Mouse (Mus musculus) brain, adult 2 months (tissue): Measurements from ENCODE around the gene Cpt1c.

Experiments
- DNase-seq: peaks from one replicate; pipeline ENCODE4 v3.0.0; 2011; ENCODE audit warnings: low read depth, low spot score

Gene Cpt1c

DNA sequence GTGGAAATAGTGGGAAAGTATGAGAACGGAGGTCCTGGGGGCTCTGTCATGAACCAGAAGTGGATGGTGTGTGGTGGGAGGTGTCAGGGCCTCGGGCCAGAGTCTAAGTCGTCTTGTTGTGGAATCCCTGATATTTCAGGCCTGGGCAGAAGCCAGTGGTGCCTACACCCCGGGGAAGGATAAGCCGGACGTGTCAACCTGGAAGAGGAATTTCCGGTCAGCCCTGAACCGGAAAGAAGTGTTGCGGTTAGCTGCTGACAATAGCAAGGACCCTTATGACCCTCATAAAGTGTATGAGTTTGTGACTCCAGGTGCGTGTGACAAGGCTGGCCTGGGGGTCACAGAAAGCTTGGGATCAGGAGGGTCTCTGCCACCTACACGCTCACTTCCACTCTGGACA, 25.1 kb upstream of the Cpt1c start:
- no peak for DNase-seq

DNA sequence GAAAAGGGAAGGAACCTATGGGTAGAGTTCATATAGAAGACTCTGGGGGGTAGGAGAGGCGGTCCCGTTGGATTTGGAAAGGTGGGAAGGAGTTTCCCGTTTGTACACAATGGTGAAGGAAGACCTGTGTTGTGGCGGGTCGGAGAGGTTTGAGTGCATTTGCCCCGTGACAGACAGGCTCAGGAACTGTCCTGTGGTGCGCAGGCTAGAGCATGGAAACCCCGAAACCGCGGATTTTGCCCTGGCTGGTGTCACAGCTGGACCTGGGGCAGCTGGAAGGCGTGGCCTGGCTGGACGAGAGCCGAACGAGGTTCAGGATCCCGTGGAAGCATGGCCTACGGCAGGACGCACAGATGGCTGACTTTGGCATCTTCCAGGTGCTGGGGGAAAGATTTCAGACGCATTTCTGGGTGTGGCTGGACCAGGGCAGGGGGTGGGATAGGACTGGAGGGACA, 23.9 kb upstream of the Cpt1c start, which contains the start of gene Bcl2l12:
Gene Bcl2l12 (minus strand): TSS at position 212 of the 455 bp plus-strand sequence.
- peak; percentile 48 for DNase-seq

DNA sequence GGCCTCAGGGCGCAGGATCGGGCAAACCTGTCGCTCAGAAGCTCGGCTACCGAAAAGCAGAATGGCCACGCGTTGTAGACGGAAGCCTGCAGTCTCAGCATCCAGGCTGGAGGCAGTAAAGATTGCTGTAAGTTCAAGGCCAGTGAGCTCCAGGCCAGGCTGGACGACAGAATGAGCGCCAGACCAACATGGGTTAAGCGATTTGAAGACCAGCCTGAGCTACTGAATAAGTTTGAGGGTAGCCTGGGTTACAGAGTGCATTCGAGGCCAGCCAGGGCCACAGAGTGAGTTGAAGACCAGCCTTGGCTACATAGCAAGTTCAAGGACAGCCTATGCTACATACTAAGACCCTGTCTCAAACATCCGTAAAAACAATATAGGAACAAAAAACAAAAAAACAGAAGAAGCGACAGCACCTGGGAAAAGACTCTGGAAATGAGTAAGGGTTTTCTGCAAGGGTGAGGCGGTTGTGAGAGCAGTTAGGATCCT, 23.3 kb upstream of the Cpt1c start:
- DNase-seq, result no peak

DNA sequence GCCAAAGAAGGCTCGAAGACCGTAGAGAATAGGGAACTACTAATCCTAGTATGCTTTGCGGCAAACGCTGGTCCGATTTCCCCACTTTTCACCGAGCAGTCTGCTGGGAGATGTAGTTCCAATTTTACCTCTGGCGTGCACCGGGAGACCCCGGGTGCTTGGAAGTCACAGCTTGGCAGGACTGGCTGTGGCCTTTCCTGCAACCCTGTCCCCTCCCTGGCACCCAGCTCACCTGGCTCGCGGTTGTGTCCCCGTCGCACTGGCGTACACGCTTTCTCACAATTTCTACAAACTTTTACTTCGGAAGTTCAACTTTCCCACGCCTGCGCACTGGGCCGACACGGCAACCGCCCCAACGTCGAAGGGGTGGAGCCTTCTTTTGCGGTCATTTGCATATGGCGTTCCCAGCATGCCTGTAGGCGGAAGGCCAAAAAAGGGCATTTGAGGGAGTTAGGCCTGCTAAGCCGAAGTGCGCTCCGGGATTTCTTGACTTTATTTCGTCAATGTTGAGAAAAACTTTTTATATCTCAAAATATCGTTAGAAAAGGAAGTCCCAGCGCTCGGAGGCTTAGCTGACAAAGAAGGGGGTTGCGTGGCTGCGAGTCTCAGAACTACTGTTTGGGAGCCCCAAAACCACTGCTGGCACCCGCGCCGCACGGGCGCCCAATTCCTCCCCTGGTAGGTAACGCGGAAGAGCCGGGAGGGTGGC, 22.7 kb upstream of the Cpt1c start, which contains the start of gene Irf3:
Gene Irf3 (plus strand): TSS at position 418 of the 709 bp plus-strand sequence.
- DNase-seq, result peak; percentile 99

DNA sequence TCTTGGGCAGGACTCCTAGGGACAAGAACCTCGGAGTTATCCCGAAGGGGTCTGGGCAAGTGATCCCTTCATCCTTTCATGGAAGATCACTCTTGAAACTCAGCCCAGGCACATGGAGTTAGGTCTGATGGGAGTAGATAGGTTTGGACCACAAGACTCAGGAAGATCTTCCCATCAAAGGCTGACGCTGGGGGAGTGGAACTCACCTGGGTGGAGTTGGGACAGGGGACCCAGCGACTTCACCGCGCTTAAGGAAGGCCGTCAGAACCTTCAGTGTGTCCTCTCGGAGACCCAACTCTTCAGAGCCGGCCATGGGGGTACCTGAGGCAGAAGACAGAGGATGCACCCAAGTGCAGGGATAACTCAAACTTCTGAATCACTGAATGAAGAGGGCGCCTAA, 22.0 kb upstream of the Cpt1c start:
- no peak for DNase-seq

DNA sequence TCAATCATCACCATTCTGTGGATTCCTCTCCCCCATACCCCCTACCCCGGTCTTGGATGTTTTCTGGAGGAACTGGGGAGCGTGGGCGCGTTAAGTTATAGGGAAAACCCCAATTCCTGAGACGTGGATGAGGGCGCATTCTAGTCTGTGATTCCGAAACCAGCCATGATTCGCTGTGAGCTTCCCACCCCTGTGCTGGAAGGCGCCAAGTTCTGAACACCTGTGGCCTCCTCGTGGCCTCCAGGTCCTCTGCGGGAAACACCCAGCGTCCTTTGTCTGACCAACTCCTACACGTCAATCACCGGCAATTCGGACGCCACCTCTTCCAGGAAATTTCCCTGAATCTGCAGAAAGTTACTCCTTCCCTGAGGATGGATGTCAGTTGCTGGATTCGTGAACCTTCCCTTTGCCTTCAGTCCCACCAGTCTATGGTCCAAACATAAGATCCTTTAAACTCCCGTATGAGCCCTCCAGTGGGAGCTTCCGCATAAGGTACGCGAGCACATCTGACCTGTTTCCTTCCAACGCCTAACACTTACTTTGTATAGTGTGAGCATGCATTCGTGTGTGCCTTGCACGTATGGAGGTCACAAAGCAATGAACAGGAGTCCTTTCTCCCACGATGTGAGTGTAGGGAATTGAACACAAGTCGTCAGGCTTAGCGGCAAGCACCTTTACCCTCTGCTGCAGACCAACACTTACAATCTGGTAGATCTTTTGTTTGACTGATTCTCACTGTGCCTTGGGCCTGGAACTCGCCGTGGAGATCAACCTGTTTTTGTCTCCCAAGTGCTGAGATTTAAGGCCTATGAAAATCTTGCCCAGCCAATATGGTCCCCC, 12.4 kb upstream of the Cpt1c start:
- DNase-seq, result no peak

DNA sequence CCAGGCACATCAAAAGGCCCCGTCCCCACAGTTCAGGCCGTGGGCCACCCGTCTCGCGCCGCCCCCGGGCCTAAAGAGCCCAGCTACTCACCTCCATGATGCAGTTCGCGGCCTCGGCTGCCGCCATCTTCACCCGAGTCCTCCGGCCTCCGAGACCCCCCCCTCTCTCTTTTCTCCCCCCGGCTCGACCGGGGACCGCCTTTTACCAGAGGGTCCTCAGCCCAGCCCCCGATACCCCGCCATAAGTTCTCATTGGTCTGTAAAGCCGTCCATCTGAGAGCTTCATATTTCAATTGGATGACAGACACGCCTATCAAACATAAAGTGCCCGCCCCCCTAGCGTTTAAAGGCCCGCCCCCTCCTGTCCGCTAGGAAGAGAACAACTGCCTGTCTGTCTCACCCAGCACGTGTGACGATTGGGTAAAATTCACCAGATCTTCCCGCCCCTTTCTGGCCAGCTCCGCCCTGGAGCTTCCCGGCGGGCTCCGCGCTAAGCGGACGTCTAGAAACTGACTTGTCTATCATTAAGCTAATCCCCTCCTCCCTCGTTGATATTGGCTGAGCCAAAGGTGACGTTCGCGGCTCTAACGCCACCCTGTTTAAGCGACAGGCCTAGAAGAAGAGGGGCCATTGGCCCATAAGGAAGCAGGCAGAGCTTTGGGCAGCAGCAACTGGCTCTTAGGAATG, 11.7 kb upstream of the Cpt1c start, which contains the start of gene Prmt1:
Gene Prmt1 (minus strand): TSS at position 377 of the 687 bp plus-strand sequence.
- peak; percentile 100 for DNase-seq

DNA sequence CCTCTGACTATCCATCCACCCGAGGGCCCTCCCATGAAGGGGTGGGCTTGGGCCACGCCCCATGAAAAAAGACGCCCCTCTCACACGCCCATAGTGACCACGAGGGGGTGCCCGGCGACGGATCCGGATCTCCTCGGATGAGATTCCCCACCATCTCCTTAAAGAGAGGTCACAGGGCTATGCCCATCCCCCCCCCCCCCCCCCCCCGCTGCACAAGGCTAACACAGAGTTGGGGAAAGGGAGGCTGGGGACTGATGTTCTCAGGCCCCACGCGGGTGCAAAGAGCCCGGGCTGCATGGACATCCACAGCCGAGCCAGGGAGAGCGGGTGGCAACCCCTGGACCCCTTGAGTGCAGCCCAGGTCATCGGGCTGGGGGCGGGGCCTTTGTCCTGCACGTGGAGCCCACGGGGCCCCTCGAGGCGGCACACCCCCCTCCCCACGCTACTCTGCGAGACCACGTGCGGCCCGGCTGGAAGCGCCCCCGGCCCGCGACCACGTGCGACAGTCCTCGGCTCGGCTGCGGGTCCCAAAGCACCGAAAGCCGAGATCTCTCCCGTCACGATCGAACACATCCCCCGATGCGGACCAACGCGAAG, 11.0 kb upstream of the Cpt1c start:
- DNase-seq, result peak; percentile 64

DNA sequence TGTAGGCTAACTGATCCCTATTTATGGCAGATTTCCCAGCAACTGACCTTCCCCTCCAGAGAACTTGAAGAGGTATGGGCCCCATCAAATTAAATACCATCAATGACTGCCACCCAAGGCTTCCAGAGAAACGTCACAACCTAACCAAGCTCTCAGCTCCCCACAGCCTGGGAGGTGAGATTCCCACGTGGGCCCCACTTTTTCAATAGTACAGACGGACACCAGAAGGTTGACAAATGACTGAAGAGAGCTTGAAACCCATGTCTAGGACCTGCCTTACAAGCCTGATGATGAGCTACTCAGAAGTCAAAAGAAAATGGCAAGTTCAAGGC, 10.1 kb upstream of the Cpt1c start:
- DNase-seq, result no peak

DNA sequence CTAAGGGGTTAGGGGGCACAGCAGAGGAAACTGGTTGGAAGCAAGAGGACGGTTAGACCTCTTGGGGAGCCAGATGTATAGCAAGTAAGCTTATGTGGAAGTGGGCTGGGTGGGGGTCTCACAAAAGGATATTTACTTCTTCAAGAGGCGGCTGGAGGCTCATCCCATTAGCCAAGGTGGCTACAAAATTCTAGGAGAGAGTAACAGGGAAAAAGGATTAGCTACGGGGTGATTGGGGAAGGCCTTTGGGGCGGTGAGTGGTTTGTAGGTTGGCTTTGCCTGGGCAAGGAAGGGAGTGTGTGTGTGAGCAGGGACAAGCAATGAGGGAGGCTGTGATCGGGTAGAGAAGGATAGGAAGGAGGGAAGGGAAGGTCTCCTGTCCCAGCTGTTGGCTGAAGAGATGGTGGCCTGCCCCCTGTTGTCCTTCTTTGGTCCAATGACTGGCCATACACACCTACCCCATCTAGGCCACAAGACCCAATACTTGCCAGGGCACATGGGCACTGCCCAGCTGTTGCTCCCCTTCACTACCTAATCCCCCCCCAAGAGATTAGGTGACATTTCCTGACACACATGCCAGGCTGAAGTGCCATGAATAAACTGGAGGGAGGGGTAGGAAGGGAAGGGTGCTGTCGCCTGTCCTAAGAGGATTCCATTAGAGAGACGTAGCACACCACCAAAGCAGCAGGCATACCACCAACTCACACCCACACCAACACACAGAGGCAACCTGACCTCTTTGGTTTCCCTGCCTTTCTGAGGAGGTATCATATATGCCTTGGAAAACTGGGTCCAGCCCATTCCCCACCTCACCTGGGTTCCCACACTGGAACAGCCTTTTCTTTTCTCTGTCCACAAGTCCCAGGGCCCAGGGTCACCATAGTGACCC, 9.5 kb upstream of the Cpt1c start:
- DNase-seq, result no peak

DNA sequence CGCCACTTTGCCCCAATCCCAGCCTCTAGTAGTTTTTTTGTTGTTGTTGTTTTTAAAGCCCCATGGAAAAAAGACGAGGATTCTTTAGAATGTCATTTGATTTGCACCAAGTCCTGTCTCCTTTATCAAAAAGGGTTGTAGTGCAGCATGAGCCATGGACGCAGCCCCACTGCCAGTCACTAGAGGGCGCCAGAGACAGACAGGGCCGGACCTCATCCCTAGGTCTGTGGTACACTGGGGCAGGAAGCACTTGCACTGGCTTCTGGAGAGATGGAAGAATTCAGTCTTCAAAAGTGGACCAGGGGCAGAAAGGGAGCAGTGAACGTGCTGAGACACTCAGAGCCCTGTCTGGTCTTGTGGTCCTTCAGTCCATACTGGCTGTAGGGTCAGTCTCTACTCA, 8.4 kb upstream of the Cpt1c start:
- DNase-seq, result peak; percentile 84

DNA sequence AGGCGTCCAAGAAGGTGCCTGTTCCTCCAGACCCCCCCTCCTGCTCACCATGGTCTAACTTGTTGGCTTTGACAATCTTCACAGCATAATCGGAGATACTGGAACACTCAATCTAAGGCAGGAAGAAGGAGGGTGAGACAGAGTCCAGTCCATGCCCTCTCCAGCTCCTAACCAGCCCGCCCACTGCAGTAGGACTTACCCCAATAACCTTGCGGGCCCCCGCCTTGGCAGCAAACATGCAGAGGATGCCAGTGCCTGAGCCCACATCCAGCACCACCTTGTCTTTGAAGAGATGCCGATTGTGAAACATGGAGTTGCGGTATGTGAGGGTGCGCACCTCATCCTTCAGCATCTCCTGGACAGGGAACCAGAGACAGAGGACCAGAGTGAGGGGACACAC, 6.9 kb upstream of the Cpt1c start:
- no peak for DNase-seq

DNA sequence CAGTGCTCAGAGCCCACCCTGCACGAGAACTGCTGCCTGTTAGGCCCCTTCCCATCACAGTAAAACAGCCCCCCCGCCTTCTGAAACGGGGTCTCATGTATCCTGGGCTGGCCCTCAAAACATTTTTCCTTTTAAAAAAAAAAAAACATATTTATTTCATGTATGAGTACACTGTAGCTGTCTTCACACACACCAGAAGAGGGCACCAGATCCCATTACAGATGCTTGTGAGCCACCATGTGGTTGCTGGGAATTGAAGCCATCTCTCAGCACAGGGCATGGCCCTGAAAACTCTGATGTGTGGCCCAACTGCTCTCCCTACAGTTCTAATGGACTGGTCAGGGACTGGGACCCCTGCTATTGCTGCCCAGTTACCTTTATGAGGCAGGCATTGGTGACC, 3.6 kb upstream of the Cpt1c start:
- no peak for DNase-seq

DNA sequence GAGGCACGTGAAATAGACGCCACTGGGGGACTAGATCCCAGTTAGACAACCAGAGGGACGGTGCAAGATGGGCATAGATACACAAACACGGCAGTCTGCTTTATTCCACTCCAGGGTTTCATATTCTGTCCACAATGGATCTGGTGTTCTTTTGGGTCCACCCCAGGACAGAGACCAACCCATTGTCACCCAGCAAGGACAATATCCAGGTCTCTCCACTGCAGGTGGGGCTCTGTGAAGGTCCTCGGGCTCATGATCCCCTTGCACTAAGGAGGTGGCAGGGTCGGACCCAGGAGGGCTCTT, 417 bp upstream of the Cpt1c start:
- no peak for DNase-seq

DNA sequence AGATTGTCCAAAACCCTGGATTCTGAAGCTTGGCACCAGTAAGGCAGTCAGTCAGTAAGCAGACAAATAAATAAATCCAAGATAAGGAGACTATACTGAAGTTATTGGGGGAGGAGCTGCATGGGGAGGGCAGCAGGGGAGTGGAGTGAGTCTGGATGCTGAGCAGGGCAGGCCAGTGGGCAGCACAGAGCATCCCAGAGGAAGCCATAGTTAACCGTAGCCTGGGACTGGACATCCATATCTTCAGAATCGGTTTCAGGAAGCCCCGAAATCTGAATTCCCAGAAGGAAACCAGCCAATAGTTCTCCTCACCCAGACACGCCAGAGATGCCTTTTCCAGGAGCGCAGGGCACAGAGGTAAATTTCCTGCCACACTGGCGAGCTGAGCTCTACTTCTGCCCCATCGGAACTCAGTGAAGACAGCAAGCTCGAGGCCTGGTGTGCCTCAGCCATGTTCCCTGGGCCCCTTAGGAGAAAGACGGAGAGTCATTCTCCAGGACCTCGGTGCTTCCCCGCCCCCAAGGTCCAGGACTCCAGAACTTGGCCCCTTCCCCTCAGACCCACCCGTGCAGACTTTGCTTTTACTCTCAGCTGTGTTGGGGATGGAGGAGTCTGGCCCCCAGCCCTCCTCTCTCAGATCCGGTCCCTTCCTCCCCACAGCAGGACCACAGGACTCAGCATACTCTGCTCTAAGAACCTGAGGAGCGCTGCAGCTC, 1.1 kb downstream of the Cpt1c start:
- peak; percentile 47 for DNase-seq

DNA sequence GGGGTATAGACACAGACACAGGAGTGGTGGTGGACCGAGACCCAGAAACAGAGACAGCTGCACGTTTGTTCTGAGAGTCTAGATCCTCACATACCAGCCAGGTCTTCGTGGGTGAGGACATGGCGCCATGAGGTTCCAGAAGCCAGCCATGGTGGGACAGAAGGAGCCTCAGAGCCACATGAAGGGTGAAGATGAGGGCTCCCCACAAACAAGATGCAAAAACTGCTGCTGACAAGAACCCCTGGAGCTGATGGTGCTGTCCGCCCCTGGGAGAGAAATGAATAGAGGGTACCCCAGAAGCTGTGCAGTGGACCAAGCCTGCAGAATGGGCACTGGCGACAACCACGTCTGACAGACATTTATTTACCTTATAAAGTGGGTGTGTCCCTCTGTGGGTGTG, 3.5 kb downstream of the Cpt1c start:
- no peak for DNase-seq

DNA sequence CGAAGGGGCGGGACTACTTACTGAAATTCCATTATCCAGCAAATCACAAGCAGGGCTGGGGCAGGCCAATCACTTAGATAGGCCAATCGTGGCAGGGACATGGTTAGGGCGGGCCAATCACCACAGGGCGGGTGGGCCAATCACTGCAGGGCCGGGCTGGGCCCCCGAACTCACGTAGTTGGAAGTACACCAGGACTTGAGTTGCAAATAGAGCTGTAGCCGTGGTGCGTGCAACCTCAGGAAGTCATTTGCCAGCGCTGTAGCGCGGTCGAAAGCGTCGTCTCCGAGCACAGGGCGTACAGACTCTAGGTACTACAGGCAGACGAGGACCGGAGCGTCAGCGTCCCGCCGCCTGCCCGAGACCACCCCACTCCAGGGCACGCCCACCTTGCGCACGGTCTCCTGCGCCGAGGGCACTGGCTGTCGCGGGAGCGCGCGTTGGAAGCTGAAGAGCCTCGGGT, 4.4 kb downstream of the Cpt1c start:
- peak; percentile 97 for DNase-seq

DNA sequence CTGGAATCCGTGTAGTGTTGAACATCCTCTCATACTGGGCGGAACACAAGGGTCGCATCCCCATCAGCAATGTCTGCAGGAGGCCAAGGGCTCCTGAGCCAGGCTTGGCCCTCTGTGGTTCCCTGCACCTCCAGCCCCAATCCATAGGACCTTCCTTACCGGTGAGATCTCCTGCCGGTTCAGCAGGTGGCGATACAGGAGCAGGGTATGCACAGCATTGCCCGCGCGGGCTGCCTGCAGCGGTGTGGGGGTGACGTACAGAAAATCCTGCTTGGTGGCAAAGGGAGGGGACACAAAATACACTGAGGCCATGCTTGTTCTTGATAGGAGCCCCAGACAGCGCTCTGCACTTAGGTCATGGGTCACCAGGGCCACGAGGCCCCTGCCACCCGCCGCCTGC, 8.0 kb downstream of the Cpt1c start:
- no peak for DNase-seq

DNA sequence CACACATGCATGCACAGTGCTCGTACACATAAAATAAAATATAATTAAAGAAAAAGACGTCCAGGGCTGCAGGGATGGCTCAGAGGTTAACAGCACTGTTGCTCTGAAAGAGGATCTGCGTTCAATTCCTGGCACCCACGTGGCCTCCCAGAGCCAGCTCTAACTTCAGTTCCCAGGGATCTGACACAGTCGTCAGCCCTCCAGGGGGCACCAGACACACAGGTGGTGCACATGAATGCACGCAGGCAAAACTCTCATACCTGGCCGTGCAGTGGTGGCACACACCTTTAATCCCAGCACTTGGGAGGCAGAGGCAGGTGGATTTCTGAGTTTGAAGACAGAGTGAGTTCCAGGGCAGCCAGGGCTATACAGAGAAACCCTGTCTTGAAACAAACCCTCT, 8.7 kb downstream of the Cpt1c start:
- no peak for DNase-seq

DNA sequence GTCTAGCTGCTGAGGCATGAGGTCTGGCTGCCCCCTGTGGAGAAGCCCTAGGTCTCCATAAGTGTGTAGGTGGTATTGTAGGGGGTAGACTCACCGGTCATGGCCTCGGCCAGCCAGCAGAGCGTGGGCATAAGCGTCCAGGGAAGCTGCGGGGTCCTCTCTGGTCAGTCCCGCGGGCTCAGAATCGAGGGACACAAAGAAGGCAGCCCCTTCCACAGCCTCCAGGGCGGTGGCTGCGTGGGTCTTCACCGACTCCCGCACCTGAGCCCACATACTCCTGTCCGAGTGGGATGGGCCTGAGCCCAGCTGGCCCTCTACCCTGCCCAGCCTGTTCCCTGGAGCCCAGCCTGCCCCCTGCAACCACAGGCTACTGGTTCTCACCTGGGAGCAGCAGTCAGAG, 9.7 kb downstream of the Cpt1c start:
- no peak for DNase-seq
